Mouse (Mus musculus): ENCODE data around the gene Gas6.

DNA sequence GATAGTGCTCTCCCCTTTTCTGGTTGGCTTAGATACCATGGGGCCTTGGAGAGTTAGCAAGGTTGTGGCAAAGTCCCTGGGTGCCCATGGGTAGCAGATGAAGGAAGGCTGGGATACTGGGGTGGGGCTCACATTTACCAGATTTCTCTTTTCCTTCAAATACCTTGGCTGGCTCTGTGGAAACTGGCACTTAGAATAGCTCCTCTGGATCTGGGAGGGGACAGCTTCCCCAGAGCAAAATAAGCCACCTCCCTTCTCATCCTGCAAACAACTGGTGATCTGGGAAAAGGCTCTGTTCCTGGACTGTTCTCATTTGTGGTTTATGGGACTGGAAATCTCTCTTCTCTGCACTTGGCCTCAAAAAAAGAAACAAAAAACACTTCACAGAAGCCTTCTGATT, 63.4 kb downstream of the Gas6 start:
- TF ChIP-seq BHLHE40 (IDR thresholded peaks at IDR 0.05; ENCODE audit: borderline replicate concordance, low read depth, low read length) (no peak), POLR2AphosphoS2 (IDR thresholded peaks at IDR 0.05; ENCODE audit: low read length) (no peak), POLR2A (IDR thresholded peaks at IDR 0.05; ENCODE audit: control insufficient read depth in 1 of 2, insufficient read depth in 1 of 2, low read depth in 1 of 2, low read length in 2 of 2, poor library complexity in 1 of 2) (no peak), EP300 (IDR thresholded peaks at IDR 0.05; ENCODE audit: low read depth in 1 of 2, low read length in 2 of 2) (no peak), MAX (IDR thresholded peaks at IDR 0.05; ENCODE audit: low read length) (no peak), ZNF384 (IDR thresholded peaks at IDR 0.05; ENCODE audit: low read depth, low read length) (no peak), CTCF (IDR thresholded peaks at IDR 0.05 in 2 of 3, conservative IDR thresholded peaks at IDR 0.05 in 1 of 3; ENCODE audit: control insufficient read depth in 1 of 3, insufficient read depth in 1 of 3, low read depth in 2 of 3, low read length in 3 of 3, poor library complexity in 1 of 3, severe bottlenecking in 1 of 3) (no peak), UBTF (IDR thresholded peaks at IDR 0.05; ENCODE audit: borderline replicate concordance, insufficient read depth, low read depth, low read length) (no peak), MYB (IDR thresholded peaks at IDR 0.05; ENCODE audit: low read depth, low read length) (no peak), POLR2AphosphoS5 (IDR thresholded peaks at IDR 0.05; ENCODE audit: borderline replicate concordance, low read depth, low read length) (no peak)

All from MEL (cell line).